Mouse (Mus musculus): ENCODE measurements at regions not wholly inside any gene's neighbourhood (a gene's known extent, or its start where the extent isn't known, plus 50 kb on each side); places are given as distances from the start of the nearest gene placed in this dataset.

- H3K4me2 ChIP-seq (replicated peaks), result no peak overlapping the region
- DNase-seq (ENCODE audit: low spot score) (no peak), ATAC-seq (ENCODE audit: low FRiP score) (no peak)
- H3K4me3 ChIP-seq (replicated peaks; ENCODE audit: low read length), result no peak overlapping the region
- H3K4me1 ChIP-seq (replicated peaks; ENCODE audit: control insufficient read depth, insufficient read depth, low read length), result no peaks in the 10 kb centered on the region
- H3K27me3 ChIP-seq (ENCODE audit: control insufficient read depth, insufficient read depth, low read length), result no peaks in the 10 kb centered on the region
- H3K27ac ChIP-seq, result no peak overlapping the region
- H3K9me3 ChIP-seq (ENCODE audit: control insufficient read depth, low read length), result no peaks in the 10 kb centered on the region
- 18% methylated on average over 1 of the region's 1 CpGs for WGBS
- H3K9ac ChIP-seq, result no peak overlapping the region
- H3K36me3 ChIP-seq (replicated peaks; ENCODE audit: control insufficient read depth, insufficient read depth), result no peaks in the 10 kb centered on the region
Observed at GRCm38 (mm10) chr7:87148681-87149080, 97.2 kb upstream of the Nox4 start.

DNA sequence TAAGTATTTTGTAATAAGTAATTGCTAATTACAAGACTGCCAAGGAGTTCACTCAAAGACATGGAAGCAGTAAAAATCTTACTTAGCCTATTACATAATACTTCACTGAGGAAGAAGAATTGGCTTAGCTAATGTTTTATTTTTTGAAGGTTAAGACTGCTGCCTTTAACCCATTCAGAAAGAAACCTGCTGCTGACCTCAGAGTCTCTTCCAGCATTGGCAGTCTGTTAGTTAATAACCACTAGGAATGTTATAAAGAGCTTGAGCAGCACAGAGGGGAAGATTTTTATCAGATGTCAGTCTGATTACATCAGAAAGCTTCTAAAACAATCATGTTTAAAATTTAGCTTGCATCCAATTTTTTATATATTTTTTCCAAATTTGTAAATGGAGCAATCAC lies 94.9 kb upstream of the Nox4 start:
- DNase-seq (ENCODE audit: low spot score), result no peak
- Histone ChIP-seq H3K27me3 (ENCODE audit: control insufficient read depth, insufficient read depth, low read length) (no peaks in the 10 kb centered on the region), H3K4me1 (replicated peaks; ENCODE audit: control insufficient read depth, insufficient read depth, low read length) (no peaks in the 10 kb centered on the region), H3K27ac (no peak overlapping the region), H3K9ac (no peak overlapping the region), H3K4me2 (replicated peaks) (no peak overlapping the region), H3K36me3 (replicated peaks; ENCODE audit: control insufficient read depth, insufficient read depth) (no peaks in the 10 kb centered on the region), H3K4me3 (replicated peaks; ENCODE audit: low read length) (no peak overlapping the region), H3K9me3 (ENCODE audit: control insufficient read depth, low read length) (no peaks in the 10 kb centered on the region)
- no peak for ATAC-seq (ENCODE audit: low FRiP score)

GRCm38 (mm10) chr7:87186443-87187153 lies 59.3 kb upstream of the Nox4 start:
- H3K9me3 ChIP-seq (ENCODE audit: control insufficient read depth, low read length), result no peaks in the 10 kb centered on the region
- DNase-seq (ENCODE audit: low spot score) (peak; percentile 29), ATAC-seq (ENCODE audit: low FRiP score) (peak; percentile 77)
- 0 out of 2 replicates have a peak overlapping the region, but pooled peaks have one; percentile 5 for H3K27ac ChIP-seq
- no peaks in the 10 kb centered on the region for H3K27me3 ChIP-seq (ENCODE audit: control insufficient read depth, insufficient read depth, low read length)
- H3K36me3 ChIP-seq (replicated peaks; ENCODE audit: control insufficient read depth, insufficient read depth), result no peaks in the 10 kb centered on the region
- no peak overlapping the region for H3K4me3 ChIP-seq (replicated peaks; ENCODE audit: low read length)
- 14% methylated on average over 2 of the region's 2 CpGs for WGBS
- no peak overlapping the region for H3K4me2 ChIP-seq (replicated peaks)
- no peak overlapping the region for H3K9ac ChIP-seq
- peaks cover 4% of the 10 kb centered on the region; the same call in 1 of the 2 replicates for H3K4me1 ChIP-seq (replicated peaks; ENCODE audit: control insufficient read depth, insufficient read depth, low read length)

DNA sequence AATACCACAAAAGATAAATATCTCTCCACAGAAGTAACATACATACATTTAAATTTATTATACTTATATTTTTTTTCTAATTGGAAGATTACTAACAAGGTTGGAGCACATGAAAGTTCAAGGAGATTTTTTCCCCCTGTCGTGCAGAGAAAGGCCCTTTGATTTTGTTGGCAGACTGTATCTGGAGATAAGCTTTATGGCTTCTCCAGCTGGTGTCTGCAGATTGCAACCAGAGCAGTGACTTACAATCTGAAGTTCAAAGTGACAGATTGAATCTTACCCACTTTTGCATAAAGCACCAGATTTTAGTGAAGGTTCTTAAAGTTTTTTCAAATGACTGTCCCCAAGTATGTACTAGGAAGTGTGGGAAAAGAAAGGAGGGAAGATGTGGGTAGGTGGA lies 50.2 kb upstream of the Nox4 start:
- no peaks in the 10 kb centered on the region for H3K36me3 ChIP-seq (replicated peaks; ENCODE audit: control insufficient read depth, insufficient read depth)
- ATAC-seq (ENCODE audit: low FRiP score) (no peak), DNase-seq (ENCODE audit: low spot score) (no peak)
- no peaks in the 10 kb centered on the region for H3K4me1 ChIP-seq (replicated peaks; ENCODE audit: control insufficient read depth, insufficient read depth, low read length)
- H3K27ac ChIP-seq, result no peak overlapping the region
- no peak overlapping the region for H3K9ac ChIP-seq
- H3K4me3 ChIP-seq (replicated peaks; ENCODE audit: low read length), result no peak overlapping the region
- WGBS, result 60% methylated on average over 1 of the region's 1 CpGs
- no peak overlapping the region for H3K4me2 ChIP-seq (replicated peaks)
- no peaks in the 10 kb centered on the region for H3K9me3 ChIP-seq (ENCODE audit: control insufficient read depth, low read length)
- no peaks in the 10 kb centered on the region for H3K27me3 ChIP-seq (ENCODE audit: control insufficient read depth, insufficient read depth, low read length)
